Mouse (Mus musculus): ENCODE measurements at regions not wholly inside any gene's neighbourhood (a gene's known extent, or its start where the extent isn't known, plus 50 kb on each side); places are given as distances from the start of the nearest gene placed in this dataset.

DNA sequence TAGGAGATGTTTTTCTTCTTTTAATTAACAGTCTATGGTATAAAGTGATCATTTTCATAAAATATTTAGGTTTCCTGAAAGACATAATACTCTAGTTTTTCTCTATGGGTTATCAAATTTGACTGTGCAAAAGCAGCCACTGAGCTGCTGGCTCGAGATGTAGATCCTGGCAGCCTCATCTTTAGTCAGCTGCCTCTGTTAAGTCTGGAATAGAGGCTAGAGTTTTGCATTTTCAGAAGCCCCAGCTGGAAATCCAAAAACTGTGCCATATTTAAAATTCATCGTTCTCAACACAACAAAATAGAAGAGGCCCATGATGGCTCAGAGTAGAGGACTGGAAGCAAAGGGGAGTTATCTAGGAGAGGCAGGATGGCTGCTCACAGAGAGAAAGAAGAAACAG lies 53.8 kb upstream of the Lpar1 start:
- TF ChIP-seq USF1 (IDR thresholded peaks at IDR 0.05; ENCODE audit: low read depth) (no peak), CTCF (IDR thresholded peaks at IDR 0.05; ENCODE audit: control insufficient read depth, insufficient read depth, insufficient read length) (no peak), MAX (IDR thresholded peaks at IDR 0.05) (no peak)
